Mouse (Mus musculus) mammary gland, adult 2 months (tissue): ENCODE measurements around the gene Ptpn9. TPM values are rescaled to one million over a fixed set of nuclear protein-coding genes. Genes with fewer than 3 reads are reported as not detected.

Experiments
- polyA plus RNA-seq: library from polyadenylated mRNA; depleted of rRNA; stranded (reverse); fragments of >200 nt; gene quantifications from 2 replicates; pipeline ENCODE4 v1.2.3, GENCODE M21; 2012; ENCODE audit warnings: low replicate concordance; rRNA removed

Gene Ptpn9
- 31.9 and 44.9 TPM in 2 replicates for polyA plus RNA-seq

GRCm38 (mm10) chr9:56994286-56995197 is at the start of gene Ptpn9:
TSS of gene Ptpn9 (plus strand) at chr9:56994923.

GRCm38 (mm10) chr9:56950414-56951400 is 44.0 kb upstream of the Ptpn9 start, which contains the start of gene Snupn:
TSS of gene Snupn (plus strand) at chr9:56950878.

DNA sequence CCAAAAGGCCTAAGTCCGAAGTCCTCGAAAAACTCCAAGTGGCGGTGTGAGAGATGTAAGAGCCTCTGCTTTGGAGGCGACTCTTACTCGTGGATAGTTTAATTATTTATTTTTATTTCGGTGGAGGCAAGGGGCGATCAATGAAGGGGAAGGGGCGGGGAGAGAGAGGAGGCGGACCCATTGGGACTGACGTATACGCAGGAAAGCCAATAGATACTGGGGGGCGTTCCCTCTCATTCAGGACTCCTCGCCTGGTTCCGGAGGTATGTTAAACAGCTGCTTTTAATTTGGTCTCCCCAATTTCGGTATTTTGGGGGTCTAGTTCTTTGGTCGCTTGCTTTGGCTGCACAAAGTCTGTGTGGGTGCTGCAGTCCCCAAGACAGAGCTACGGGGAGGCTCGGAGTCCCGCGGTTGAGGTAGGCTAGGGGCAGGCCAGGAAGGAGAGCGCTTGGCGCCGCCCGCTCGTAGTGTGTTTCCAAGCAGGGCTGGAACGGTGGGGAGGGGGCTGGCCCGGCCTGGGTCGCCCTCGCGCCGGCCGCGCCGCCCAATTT is 77.2 kb downstream of the Ptpn9 start, which contains the start of gene Sin3a:
Sin3a (plus strand) TSS at position 240 of the 551 bp plus-strand sequence.

Other genes starting within 250 kb of the Ptpn9 start
- gene Lingo1, start 198.5 kb upstream of the Ptpn9 start, polyA plus RNA-seq = 4.6 and 8.3 TPM in 2 replicates
- 23.0 and 28.9 TPM in 2 replicates for gene Odf3l1, start 130.2 kb upstream of the Ptpn9 start, polyA plus RNA-seq
- gene Cspg4, start 129.9 kb upstream of the Ptpn9 start, polyA plus RNA-seq = 32.7 and 50.8 TPM in 2 replicates
- gene Snx33, start 66.6 kb upstream of the Ptpn9 start, polyA plus RNA-seq = 19.6 and 23.7 TPM in 2 replicates
- 165 and 338 TPM in 2 replicates for gene Imp3, start 57.4 kb upstream of the Ptpn9 start, polyA plus RNA-seq
- gene Snupn, start 44.0 kb upstream of the Ptpn9 start, polyA plus RNA-seq = 4.1 and 7.5 TPM in 2 replicates
- gene Sin3a, start 77.1 kb downstream of the Ptpn9 start, polyA plus RNA-seq = 109 and 117 TPM in 2 replicates
- gene Man2c1, start 135.8 kb downstream of the Ptpn9 start, polyA plus RNA-seq = 292 and 312 TPM in 2 replicates
- 15.6 and 24.1 TPM in 2 replicates for gene Neil1, start 153.4 kb downstream of the Ptpn9 start, polyA plus RNA-seq
- 191 and 223 TPM in 2 replicates for gene Commd4, start 163.4 kb downstream of the Ptpn9 start, polyA plus RNA-seq
- not detected in 2 replicates for gene Trcg1, start 241.6 kb downstream of the Ptpn9 start, polyA plus RNA-seq